Mouse (Mus musculus) urinary bladder, postnatal 25 days (tissue): ENCODE data around the gene Elobl.
"Not testable (repeated sequence)": the region's sequence is repeated elsewhere in the genome, so short reads cannot be mapped to it uniquely, and the experiment has no call there.

Experiments
- DNase-seq: peaks from one replicate; pipeline ENCODE4 v3.0.0; 2022; ENCODE audit warnings: low spot score

Gene Elobl

GRCm38 (mm10) chr11:88966881-88967361, at the start of gene Elobl:
Elobl (minus strand) TSS chr11:88966931.
- no peak for DNase-seq

- DNase-seq: no peak
These were observed 45.5 kb upstream of the Elobl start for GRCm38 (mm10) chr11:89012241-89012640.

GRCm38 (mm10) chr11:89009496-89009895, 42.8 kb upstream of the Elobl start:
- DNase-seq: no peak

GRCm38 (mm10) chr11:89009066-89009465, 42.3 kb upstream of the Elobl start:
- DNase-seq: no peak

GRCm38 (mm10) chr11:89007582-89007981, 40.9 kb upstream of the Elobl start:
- no peak for DNase-seq

GRCm38 (mm10) chr11:89006404-89006803, 39.7 kb upstream of the Elobl start:
- no peak for DNase-seq

- DNase-seq: no peak
These were observed 38.7 kb upstream of the Elobl start for GRCm38 (mm10) chr11:89005473-89005872.

- no peak for DNase-seq
These were observed 37.0 kb upstream of the Elobl start for GRCm38 (mm10) chr11:89003726-89004125.

- DNase-seq: no peak
These were observed 36.3 kb upstream of the Elobl start for GRCm38 (mm10) chr11:89003078-89003477.

GRCm38 (mm10) chr11:89002621-89003020, 35.9 kb upstream of the Elobl start:
- DNase-seq: no peak

- no peak for DNase-seq
These were observed 35.3 kb upstream of the Elobl start for GRCm38 (mm10) chr11:89002068-89002467.

GRCm38 (mm10) chr11:89001569-89001968, 34.8 kb upstream of the Elobl start:
- DNase-seq: no peak

- no peak for DNase-seq
These were observed 33.7 kb upstream of the Elobl start for GRCm38 (mm10) chr11:89000527-89000819.

GRCm38 (mm10) chr11:88999723-89000526, 33.2 kb upstream of the Elobl start:
- peak; percentile 18 for DNase-seq

- peak; percentile 84 for DNase-seq
These were observed 32.4 kb upstream of the Elobl start, which contains the start of gene Trim25 for GRCm38 (mm10) chr11:88998974-88999722. Trim25 (plus strand) TSS chr11:88999376.

GRCm38 (mm10) chr11:88998406-88998805, 31.7 kb upstream of the Elobl start:
- DNase-seq: no peak

GRCm38 (mm10) chr11:88997343-88997742, 30.6 kb upstream of the Elobl start:
- DNase-seq: not testable (repeated sequence)

- no peak for DNase-seq
These were observed 29.7 kb upstream of the Elobl start for GRCm38 (mm10) chr11:88996427-88996826.

GRCm38 (mm10) chr11:88995616-88996015, 28.9 kb upstream of the Elobl start:
- DNase-seq: no peak

GRCm38 (mm10) chr11:88994492-88994891, 27.8 kb upstream of the Elobl start:
- no peak for DNase-seq

- peak; percentile 47 for DNase-seq
These were observed 26.9 kb upstream of the Elobl start for GRCm38 (mm10) chr11:88993625-88994024.

- no peak for DNase-seq
These were observed 26.5 kb upstream of the Elobl start for GRCm38 (mm10) chr11:88993186-88993585.

- no peak for DNase-seq
These were observed 22.8 kb upstream of the Elobl start for GRCm38 (mm10) chr11:88989530-88989929.
